Mouse (Mus musculus) myocyte (in vitro differentiated cells): ENCODE results near the gene Hsd17b11. TPM values are rescaled to one million over a fixed set of nuclear protein-coding genes. Genes with fewer than 3 reads are reported as not detected.
A peak's percentile ranks its signal among the peaks of the same experiment; 100 is the strongest.

Experiments used
- H3K27me3 ChIP-seq: one replicate; pipeline ENCODE4 v1.6.1; 2011; ENCODE audit not compliant: control insufficient read depth, insufficient read depth, insufficient read length
- H3K36me3 ChIP-seq: one replicate; pipeline ENCODE4 v1.6.1; 2011; ENCODE audit not compliant: control insufficient read depth, insufficient read depth
- H3K4me2 ChIP-seq: one replicate; pipeline ENCODE4 v1.6.1; 2011; ENCODE audit warnings: low read depth, control low read depth
- H3K4me3 ChIP-seq: one replicate; pipeline ENCODE4 v1.5.1; 2011; ENCODE audit warnings: mild to moderate bottlenecking, control low read depth, moderate library complexity
- H3K79me2 ChIP-seq: one replicate; pipeline ENCODE4 v1.6.1; 2011; ENCODE audit not compliant: control insufficient read depth, insufficient read depth
- H3ac ChIP-seq: one replicate; pipeline ENCODE4 v1.6.1; 2011; ENCODE audit not compliant: control insufficient read depth, insufficient read length
- CEBPB ChIP-seq: IDR thresholded peaks from 2 replicates; pipeline ENCODE4 v1.6.1; 2011; ENCODE audit warnings: mild to moderate bottlenecking, moderate library complexity; ENCODE audit not compliant: poor library complexity, insufficient read depth, severe bottlenecking
- E2F4 ChIP-seq: IDR thresholded peaks from one replicate; pipeline ENCODE4 v1.6.1; 2011; ENCODE audit warnings: mild to moderate bottlenecking, control low read depth, moderate library complexity; ENCODE audit not compliant: insufficient read depth
- MAX ChIP-seq: IDR thresholded peaks from one replicate; pipeline ENCODE4 v1.6.1; 2011; ENCODE audit warnings: low read depth, mild to moderate bottlenecking, control low read depth
- MYOD1 ChIP-seq, 3 experiments: IDR thresholded peaks; one replicate each; pipeline ENCODE4 v1.6.1; 2011; ENCODE audit warnings: control low read depth in 2 of 3, low read depth in 2 of 3, mild to moderate bottlenecking in 2 of 3, moderate library complexity in 1 of 3; ENCODE audit not compliant: insufficient read length in 2 of 3, control insufficient read depth in 1 of 3
- MYOG ChIP-seq, 3 experiments: IDR thresholded peaks; one replicate each; pipeline ENCODE4 v1.6.1; 2011; ENCODE audit warnings: control low read depth in 2 of 3, low read depth in 2 of 3, mild to moderate bottlenecking in 2 of 3; ENCODE audit not compliant: insufficient read length in 2 of 3, control insufficient read depth in 1 of 3, insufficient read depth in 1 of 3
- POLR2A ChIP-seq: IDR thresholded peaks from one replicate; pipeline ENCODE4 v1.6.1; 2011; ENCODE audit warnings: low read depth, mild to moderate bottlenecking, control low read depth, moderate library complexity; ENCODE audit not compliant: insufficient read length
- POLR2AphosphoS2 ChIP-seq: IDR thresholded peaks from one replicate; pipeline ENCODE4 v1.6.1; 2011; ENCODE audit warnings: low read depth, control low read depth; ENCODE audit not compliant: insufficient read length
- REST ChIP-seq: IDR thresholded peaks from one replicate; pipeline ENCODE4 v1.6.1; 2011; ENCODE audit warnings: mild to moderate bottlenecking, control low read depth, moderate library complexity; ENCODE audit not compliant: insufficient read depth, insufficient read length
- SRF ChIP-seq: IDR thresholded peaks from one replicate; pipeline ENCODE4 v1.6.1; 2011; ENCODE audit warnings: low read depth; ENCODE audit not compliant: control insufficient read depth, insufficient read length
- TCF12 ChIP-seq: IDR thresholded peaks from one replicate; pipeline ENCODE4 v1.6.1; 2011; ENCODE audit warnings: mild to moderate bottlenecking, control low read depth; ENCODE audit not compliant: poor library complexity, insufficient read depth, severe bottlenecking
- TCF3 ChIP-seq: IDR thresholded peaks from one replicate; pipeline ENCODE4 v1.6.1; 2011; ENCODE audit warnings: low read depth, control low read depth; ENCODE audit not compliant: insufficient read length
- USF1 ChIP-seq: IDR thresholded peaks from one replicate; pipeline ENCODE4 v1.6.1; 2011; ENCODE audit warnings: low read depth, mild to moderate bottlenecking, control low read depth, moderate library complexity
- polyA plus RNA-seq: library from polyadenylated mRNA; unstranded; fragments of >200 nt; fragmentation: generic; extraction: Trizol; gene quantifications from one replicate; pipeline ENCODE4 v1.2.1, GENCODE M21; 2012; ENCODE audit warnings: missing spikeins

Gene Hsd17b11
- 6.5 TPM for polyA plus RNA-seq

DNA sequence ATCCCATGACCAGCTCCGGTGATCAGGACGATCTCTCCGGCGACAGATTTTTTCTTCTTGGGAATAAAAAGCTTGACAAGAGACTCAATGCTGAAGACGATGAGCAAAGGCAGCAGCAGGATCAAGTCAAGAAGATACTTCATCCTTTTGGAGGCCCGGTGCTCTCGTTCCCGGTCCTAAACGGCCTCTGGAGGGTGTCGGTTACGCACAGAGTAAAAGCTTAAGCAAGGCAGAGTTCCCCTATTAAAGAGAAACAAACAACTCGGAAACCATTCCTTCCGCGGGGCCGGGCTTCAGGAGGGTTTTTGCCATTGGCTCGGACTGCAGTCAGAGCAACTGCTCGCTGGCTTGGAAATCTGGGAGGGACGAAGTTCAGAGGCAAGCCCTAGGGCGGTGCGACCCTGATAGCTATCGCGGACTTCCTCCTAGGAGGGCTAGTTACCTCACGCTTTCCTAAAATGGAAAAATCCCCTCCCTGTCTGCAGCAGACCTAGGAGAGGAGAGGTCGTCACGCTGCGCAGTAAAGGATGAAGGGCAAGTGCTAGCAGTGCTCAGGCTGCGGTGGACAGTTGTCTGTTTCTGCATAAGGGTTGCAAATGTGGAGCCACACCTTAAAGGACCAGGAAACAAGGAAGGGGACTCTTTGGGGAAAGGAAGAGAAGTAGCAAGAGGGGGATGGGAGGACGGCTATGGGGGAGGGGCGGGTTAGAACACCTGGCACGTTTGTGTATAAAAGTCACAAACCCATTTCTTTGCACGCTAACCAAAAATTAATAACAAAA lies at the start of gene Hsd17b11:
Hsd17b11 (minus strand) TSS at position 323 of the 782 bp plus-strand sequence.
- peak within 1 kb of the TSS; percentile 48 for H3K4me3 ChIP-seq
- TF ChIP-seq MYOG (IDR thresholded peaks at IDR 0.05; ENCODE audit: control insufficient read depth in 1 of 3, insufficient read depth in 1 of 3, insufficient read length in 2 of 3, low read depth in 2 of 3) (no peak), SRF (peak; percentile 72), POLR2A (peak; percentile 26), POLR2AphosphoS2 (no peak)
- no peaks in the 10 kb centered on the region for H3K79me2 ChIP-seq
- no peak within 1 kb of the TSS for H3ac ChIP-seq
- H3K4me2 ChIP-seq: peak within 1 kb of the TSS; percentile 97
- H3K36me3 ChIP-seq: no peaks in the 10 kb centered on the region
- H3K27me3 ChIP-seq: no peaks in the 10 kb centered on the region

DNA sequence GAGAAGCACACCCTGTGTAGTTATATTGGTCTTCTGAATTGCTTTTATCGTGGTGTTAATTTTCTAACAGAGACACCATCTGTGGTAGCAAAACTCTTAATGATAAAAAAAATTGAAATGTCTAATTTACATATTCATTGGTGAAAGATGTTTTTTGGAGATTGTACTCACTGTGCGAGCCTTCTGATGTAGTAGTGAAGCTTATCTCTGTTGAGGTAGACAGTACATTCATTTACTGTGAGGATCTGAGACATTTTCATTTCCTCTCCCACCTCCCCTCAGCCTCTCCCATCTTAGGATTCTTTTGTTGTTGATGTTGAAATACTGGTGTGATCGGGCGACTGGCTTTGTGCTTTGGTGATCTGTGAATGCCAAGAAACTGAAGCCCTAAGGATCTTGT lies 49.3 kb upstream of the Hsd17b11 start:
- TF ChIP-seq POLR2A (no peak), TCF3 (no peak), TCF12 (no peak), E2F4 (no peak), POLR2AphosphoS2 (no peak), USF1 (no peak), MYOD1 (IDR thresholded peaks at IDR 0.05; ENCODE audit: control insufficient read depth in 1 of 3, insufficient read length in 2 of 3, low read depth in 2 of 3) (no peak), CEBPB (no peak), MYOG (IDR thresholded peaks at IDR 0.05; ENCODE audit: control insufficient read depth in 1 of 3, insufficient read depth in 1 of 3, insufficient read length in 2 of 3, low read depth in 2 of 3) (no peak), REST (no peak), SRF (no peak)
- H3K27me3 ChIP-seq: no peaks in the 10 kb centered on the region
- H3K4me2 ChIP-seq: no peak overlapping the region
- H3K4me3 ChIP-seq: no peak overlapping the region
- H3K79me2 ChIP-seq: no peaks in the 10 kb centered on the region
- no peaks in the 10 kb centered on the region for H3K36me3 ChIP-seq
- no peak overlapping the region for H3ac ChIP-seq

DNA sequence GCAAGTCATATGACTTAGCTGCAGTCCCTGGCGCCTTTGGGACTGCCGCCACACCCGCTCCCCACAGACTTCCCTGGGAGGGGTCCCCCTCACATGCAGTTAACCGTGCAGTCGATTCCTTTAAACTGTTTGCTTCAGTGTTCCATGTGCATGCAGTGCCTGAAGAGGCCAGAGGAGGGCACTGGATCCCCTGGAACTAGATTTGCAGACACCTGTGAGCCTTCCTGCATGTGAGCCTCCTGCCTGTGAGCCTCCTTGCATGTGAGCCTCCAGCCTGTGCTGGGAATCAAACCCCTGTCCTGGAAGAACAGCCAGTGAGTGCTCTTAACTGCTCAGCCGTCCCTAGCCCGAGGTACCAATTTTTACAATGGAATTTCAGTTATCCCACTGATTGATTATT lies 47.0 kb upstream of the Hsd17b11 start:
- no peaks in the 10 kb centered on the region for H3K36me3 ChIP-seq

DNA sequence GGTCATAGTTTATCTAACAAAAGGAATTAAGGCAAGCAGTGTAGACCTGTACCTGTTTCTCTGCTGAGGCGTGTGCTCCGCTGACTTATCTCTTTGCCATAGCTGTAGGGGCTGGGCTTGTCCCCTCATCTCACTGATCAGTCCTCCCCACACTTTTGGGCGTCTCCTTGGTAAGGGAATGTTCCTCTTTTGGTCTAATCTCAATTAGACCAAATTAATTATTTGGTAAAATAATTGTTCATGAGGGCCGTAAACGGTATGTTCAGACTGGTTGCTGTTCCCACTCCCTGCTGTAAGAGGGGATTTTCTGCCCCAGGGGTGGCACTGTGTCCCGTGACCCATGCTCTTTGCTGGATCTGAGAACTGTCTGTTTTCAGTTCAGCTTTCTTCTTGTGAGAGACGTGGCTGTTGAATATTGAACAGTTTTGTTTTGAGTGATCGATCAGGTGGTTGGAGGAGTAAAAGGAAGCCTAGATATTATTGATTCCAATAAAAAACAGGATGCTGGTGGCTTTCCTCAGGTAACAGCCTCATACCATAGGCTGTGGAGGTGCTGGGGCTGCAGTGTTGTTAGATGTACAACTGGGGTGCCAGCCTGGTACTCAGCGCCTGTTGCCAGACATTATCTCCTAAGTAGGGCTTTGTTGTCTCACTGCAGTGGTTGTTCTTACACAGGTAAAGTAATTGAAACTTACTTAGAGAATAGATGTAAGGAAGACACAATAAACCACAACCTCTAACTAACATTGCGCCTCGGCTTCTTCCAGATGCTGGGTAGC lies 41.2 kb upstream of the Hsd17b11 start:
- H3K79me2 ChIP-seq: no peaks in the 10 kb centered on the region
- H3K4me2 ChIP-seq: no peak overlapping the region
- H3K36me3 ChIP-seq: peaks cover 6% of the 10 kb centered on the region
- no peak overlapping the region for H3ac ChIP-seq
- TF ChIP-seq MYOD1 (IDR thresholded peaks at IDR 0.05; ENCODE audit: control insufficient read depth in 1 of 3, insufficient read length in 2 of 3, low read depth in 2 of 3): no peak
- TF ChIP-seq MAX: no peak
- TF ChIP-seq E2F4: no peak
- no peak for TF ChIP-seq REST
- TF ChIP-seq MYOG (IDR thresholded peaks at IDR 0.05; ENCODE audit: control insufficient read depth in 1 of 3, insufficient read depth in 1 of 3, insufficient read length in 2 of 3, low read depth in 2 of 3): no peak
- TF ChIP-seq TCF3: no peak
- TF ChIP-seq USF1: no peak
- no peak for TF ChIP-seq POLR2A
- TF ChIP-seq CEBPB: no peak
- TF ChIP-seq POLR2AphosphoS2: no peak
- no peak for TF ChIP-seq TCF12
- TF ChIP-seq SRF: no peak
- no peak overlapping the region for H3K4me3 ChIP-seq
- no peaks in the 10 kb centered on the region for H3K27me3 ChIP-seq

More for the DNA sequence above, 47.0 kb upstream of the Hsd17b11 start:
- TF ChIP-seq REST: no peak
- no peak for TF ChIP-seq POLR2A
- TF ChIP-seq USF1: no peak
- no peak for TF ChIP-seq SRF
- no peak for TF ChIP-seq TCF12
- no peak for TF ChIP-seq E2F4
- no peak for TF ChIP-seq POLR2AphosphoS2
- no peak for TF ChIP-seq CEBPB
- no peak for TF ChIP-seq MYOG (IDR thresholded peaks at IDR 0.05; ENCODE audit: control insufficient read depth in 1 of 3, insufficient read depth in 1 of 3, insufficient read length in 2 of 3, low read depth in 2 of 3)
- no peak for TF ChIP-seq MAX
- no peak for TF ChIP-seq TCF3
- no peak for TF ChIP-seq MYOD1 (IDR thresholded peaks at IDR 0.05; ENCODE audit: control insufficient read depth in 1 of 3, insufficient read length in 2 of 3, low read depth in 2 of 3)
- Histone ChIP-seq H3K79me2 (no peaks in the 10 kb centered on the region), H3K4me2 (no peak overlapping the region), H3ac (no peak overlapping the region), H3K27me3 (no peaks in the 10 kb centered on the region), H3K4me3 (no peak overlapping the region)
